Mouse (Mus musculus) urinary bladder, postnatal 0 days (tissue): ENCODE results near the gene Mysm1. TPM values are rescaled to one million over a fixed set of nuclear protein-coding genes. Genes with fewer than 3 reads are reported as not detected.

Experiments
- polyA plus RNA-seq: library from polyadenylated mRNA; unstranded; fragments of >200 nt; fragmentation: Nextera tagmentation; extraction: Ambion mirVana; gene quantifications from 2 replicates; pipeline ENCODE4 v1.2.1, GENCODE M21; 2015

Gene Mysm1
- polyA plus RNA-seq, result 12.9 and 13.5 TPM in 2 replicates

DNA sequence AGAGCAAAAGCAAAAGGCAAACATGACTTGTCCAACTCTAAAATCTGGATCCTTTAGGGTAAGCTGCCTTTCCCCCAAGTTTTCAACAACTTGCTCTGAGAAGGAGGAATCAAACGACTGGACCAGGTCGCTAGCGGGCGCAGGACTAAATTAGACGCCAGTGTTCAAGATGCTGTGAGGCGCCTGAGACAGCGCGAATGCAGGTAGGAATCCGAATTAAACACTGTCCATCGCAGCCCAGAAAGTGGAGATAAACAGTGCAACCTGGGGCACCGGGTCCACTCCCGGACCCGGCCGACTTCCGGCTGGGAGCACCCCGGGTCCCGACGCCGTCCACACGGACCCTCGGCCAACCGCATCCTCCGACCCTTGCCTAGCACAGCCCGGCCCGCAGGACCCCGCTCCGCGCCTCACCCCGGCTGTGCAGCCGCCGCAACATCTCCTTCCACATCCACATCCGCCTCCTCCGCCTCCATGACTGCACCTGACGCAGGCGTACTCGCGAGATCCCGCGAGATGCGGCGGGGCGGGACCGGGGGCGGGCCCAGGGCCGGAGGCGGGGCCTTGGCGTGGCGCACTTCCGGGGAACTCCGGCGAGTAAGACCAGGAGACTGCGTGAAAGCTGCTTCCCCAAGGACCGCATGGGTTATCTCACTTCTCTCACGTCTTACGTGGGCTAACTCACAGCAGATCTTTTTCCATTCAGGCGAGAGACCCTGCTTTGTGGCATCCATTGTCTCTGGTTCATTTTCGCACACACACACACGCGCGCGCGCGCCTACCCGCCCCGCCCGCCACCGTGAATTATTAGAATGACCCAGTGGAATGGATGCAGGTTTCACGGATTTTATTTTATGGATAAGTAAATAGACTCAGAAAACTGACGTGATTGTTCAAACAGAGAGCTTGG lies at the start of gene Mysm1:
Gene Mysm1, minus strand, starts transcription at position 511 of the 910 bp plus-strand sequence.

DNA sequence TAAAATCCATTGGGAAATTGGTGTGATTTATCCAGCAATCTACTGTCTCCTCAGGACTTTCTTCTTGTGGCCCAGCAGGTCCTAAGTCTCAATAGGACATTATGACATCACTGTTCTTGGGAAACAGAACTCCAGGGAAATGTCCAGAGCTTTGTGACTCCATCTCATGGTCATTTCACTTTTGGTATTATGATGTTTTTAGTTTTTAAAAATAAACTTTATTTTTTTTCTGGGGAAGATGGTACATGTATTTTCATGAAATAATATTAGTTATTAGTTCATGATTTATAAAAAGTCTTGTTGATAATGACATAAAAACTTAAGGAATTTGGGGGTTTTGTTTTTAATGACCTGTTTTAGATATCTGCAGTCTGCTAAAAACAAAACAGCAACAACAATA lies 50.2 kb downstream of the Mysm1 start, which contains the start of gene Eqtn:
Gene Eqtn, minus strand, starts transcription at position 101 of the 400 bp plus-strand sequence.

Other genes starting within 250 kb of the Mysm1 start
- 6.3 and 7.9 TPM in 2 replicates for gene Tek, start 239.8 kb downstream of the Mysm1 start, polyA plus RNA-seq
- 0.15 TPM in 1 of 2 replicates, not detected in the other for gene Eqtn, start 50.3 kb downstream of the Mysm1 start, polyA plus RNA-seq
- 47.9 and 52.6 TPM in 2 replicates for gene Jun, start 73.1 kb upstream of the Mysm1 start, polyA plus RNA-seq